Mouse (Mus musculus) heart, postnatal 4 days (tissue): Measurements from ENCODE around the gene Ptprj. TPM values are rescaled to one million over a fixed set of nuclear protein-coding genes. Genes with fewer than 3 reads are reported as not detected.

ENCODE experiments used
- DNase-seq: peaks from one replicate; pipeline ENCODE4 v3.0.0; 2021
- total RNA-seq, 2 experiments: library from RNA; stranded (reverse); gene quantifications; 2 replicates each; pipeline ENCODE4 v1.2.3; 2021

Ptprj gene
- total RNA-seq, 2 experiments from 2014 or later: 7.6 to 8.7 TPM

DNA sequence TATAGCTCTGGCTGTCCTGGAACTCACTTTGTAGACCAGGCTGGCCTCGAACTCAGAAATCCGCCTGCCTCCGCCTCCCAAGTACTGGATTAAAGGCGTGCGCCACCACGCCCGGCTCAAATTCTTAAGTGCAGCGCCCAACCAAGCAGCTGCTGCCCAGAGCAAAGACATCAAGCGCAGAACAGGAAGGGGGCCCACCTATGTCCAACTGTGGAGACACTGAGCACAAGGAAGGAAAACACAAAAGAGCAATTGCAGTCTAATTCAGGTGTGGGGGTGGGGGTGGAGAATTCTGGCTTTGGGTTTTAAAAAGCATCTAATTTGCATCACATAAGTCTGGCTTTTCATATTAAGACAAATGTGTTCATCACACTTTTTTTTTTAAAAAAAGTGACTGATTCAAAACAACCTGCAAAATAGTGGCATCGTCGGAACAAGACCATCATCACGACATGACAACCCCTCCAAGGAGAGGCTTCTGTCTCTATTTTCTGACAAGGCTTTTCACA lies 20.7 kb downstream of the Ptprj start:
- DNase-seq: no peak

DNA sequence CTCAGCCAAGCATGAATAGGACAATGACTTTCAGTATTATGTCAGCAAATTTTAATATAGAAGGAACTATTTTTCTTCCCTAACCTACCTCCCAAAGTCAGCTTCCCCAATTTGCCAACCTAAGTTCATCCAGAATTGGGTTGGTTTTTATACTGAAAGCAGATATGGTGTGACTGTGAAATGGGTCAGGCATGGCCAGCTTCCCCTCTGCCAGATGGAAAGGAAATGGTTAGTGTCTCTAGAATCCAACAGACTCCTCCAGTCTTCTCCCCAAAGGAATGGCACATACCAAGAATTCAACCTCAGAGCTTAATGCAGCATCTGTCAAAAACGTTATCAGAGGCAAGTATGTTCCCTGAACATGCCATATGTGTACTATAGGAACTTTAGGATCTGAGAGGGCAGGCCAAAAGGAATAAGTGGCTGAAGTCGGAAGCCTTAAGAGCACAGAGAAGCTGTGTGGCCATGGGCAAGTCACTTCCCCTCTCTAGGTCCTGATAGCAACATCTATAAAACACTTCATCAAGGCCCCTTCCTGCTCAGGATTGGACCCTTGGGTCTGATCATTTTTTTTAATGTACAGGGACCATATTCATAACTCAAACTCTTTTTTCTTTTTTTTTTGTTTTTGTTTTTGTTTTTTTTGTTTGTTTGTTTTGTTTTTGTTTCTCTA lies 21.3 kb downstream of the Ptprj start:
- no peak for DNase-seq

DNA sequence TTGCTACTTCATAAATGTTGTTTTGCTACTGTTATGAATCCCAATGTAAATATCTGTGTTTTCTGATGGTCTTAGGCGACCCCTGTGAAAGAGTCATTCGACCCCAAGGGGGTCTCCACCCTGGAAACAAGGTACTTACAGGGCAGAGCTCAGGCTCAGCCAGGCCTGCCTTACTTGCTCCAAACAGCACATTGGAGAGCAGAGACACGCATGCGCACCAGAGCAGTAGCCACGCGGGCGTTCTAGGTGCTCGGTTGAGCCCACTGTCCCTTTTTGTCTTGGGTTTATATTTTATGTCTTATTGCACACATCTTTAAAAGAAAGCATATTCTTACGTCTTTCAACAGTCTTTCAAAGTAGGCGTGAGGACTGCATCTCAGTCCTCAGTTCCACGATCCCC lies 22.1 kb downstream of the Ptprj start:
- DNase-seq: no peak

DNA sequence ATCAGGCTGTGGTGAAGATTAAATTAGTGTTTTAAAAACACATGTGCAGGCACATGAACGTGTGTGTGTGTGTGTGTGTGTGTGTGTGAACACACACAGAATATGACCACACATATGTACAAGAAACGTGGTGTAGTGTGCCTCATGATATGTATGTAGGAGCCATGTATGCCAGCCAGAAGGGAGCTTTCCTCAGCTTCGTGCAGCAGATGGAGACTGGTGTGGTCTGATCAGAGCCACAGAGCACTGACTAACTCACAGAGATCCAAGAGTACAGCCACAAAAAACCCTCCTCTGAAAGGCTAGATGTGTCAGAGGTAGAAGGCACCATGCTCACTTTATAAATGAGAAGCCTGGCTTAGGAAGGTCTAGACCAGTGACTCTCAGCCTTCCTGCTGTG lies 22.5 kb downstream of the Ptprj start:
- DNase-seq: no peak

DNA sequence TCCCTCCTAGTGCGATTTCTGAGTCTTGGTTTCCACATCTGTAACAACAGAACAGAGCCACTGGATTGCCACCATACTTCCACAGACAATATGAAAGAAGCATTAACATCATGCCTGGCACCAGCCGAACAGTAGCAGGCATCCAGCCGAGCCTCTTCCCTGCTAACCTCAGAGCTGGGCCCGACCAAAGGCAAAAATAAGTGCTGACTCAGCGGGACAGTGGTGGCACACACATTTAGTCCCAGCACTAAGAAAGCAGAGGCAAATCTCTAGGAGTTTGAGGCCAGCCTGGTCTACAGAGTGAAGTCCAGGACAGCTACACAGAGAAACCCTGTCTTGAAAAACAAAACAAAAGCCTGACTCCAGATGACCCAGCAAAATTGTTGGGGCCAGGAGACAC lies 24.7 kb downstream of the Ptprj start:
- DNase-seq: no peak

DNA sequence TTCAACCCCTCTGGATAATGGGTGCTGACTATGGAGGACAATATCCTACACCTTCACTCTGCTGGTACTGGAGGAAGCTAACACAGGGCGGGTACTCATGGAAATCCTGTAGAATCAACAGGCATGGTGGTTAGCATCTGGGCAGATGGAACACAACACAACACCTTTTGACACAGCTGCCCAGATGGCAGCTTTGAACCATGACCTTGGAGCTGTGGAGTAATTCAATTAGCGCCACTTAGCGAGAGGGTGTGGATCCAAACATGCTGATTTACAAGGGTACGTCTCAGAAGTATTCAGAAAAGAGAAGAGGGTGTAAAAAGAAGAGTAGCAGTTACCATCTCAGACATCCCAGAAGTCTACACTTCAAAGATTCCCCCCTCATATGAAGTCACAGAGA lies 25.6 kb downstream of the Ptprj start:
- DNase-seq: no peak

DNA sequence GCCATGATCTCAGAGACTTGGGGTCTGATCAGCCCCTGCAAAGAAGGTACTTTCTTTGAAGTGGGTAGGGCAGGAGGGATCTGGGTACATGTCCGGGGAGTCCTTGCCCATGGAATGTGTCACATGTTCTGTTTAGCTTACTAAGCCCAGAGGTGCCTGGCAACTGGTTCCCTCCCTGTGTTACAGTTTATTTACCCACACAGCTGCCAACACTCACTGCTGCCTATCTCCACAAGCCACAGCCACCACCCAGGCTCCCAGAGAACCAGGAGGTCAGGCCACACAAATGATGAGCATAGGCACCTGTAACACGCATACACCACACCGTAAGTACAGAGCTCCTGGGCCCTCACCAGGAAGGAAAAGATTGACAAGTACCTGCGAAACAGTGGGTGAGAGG lies 26.6 kb downstream of the Ptprj start:
- peak; percentile 47 for DNase-seq

DNA sequence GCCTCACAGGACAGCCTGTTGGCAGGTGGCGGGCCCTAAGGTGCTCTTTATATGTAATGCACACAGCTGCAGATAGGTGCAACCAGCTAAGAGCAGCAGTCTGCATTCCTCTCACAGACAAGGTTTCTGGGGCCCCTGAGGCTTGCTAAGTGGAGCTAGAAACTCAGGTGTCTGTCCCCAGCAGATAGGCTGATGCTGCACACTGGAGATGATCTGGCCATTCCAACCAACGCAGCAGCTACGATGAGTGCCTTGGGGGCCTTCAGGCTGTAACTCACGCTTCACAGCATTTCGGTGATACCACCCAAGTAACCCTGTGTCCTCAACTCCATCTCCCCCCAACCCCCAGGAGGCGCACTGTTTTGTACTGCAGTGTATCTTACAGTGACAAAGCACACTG lies 29.8 kb downstream of the Ptprj start:
- no peak for DNase-seq

DNA sequence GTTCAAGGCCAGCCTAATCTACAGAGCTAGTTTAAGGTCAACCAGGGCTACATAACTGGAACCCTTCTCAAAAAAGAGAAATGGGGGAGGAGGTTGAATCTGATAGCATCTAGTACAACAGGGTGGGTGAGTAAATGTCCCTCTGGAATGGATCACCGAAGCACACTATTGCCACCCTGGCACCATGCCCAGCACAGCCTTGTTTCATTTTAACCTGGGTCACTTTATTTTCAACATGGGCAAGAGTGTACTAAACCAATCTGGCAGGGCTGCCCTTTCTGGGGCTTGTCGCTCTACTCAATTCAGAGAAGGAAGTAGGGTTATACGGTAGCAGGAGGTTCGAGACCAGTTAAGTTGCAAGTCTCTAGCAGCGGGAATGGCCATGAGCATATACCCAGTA lies 31.9 kb downstream of the Ptprj start:
- no peak for DNase-seq

DNA sequence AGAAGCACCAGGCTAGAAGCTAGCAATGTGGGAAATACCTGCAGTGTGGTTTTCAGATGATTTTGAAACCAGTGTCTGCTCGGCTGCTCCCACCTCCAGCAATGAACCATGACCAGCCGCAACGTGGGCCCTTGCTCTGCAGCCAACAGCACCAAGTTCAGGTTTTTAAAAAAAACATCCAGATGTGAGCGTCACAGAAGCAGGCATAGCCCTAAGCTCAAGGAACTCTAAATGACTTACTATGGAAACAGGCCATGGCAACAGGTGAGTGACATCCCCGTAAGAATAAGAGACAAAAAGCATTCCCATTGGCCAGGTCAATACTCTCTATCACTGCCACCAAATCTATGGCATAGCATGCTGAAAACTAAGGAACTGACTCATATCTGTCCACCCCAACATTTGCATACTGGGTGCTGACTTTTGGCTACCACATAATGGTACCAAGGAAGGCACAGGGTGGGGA lies 33.3 kb downstream of the Ptprj start:
- no peak for DNase-seq

DNA sequence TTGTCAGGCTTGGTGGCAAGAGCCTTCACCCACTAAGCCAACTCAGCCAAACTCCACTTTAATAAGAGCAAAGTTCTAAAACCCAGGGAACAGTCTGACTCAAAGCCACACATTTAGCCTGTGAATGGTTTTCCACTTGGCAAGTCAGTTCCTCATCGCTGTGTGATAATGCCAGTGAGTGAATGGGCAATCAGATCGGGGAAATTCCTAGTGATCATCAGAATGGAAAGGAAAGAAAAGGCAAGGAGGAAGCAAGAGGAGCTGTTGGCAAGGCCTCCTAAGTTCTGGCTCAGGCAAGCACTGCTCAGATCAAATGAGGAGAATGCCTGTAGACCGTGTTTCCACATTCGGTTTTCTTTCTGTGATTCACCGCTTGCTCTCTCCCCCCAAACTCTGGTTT lies 35.2 kb downstream of the Ptprj start:
- no peak for DNase-seq

DNA sequence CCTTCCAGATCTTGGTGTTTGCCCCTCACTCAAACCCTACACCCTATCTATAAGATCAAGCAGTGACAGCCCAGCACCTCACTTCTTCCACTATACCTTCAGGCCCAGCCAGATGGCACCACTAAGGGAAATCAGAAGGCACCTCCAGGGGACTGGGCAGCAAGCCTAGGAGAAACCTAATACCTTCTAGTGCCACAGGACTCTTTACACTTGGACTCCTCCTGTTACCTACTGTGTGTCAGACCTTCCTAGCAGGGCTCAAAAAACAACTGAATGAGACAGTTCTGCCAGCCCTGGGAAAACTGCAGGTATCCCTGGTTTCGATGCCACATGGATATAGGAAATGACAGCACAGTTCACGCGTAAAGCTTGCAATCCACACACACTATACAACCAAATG lies 36.5 kb downstream of the Ptprj start:
- DNase-seq: no peak

DNA sequence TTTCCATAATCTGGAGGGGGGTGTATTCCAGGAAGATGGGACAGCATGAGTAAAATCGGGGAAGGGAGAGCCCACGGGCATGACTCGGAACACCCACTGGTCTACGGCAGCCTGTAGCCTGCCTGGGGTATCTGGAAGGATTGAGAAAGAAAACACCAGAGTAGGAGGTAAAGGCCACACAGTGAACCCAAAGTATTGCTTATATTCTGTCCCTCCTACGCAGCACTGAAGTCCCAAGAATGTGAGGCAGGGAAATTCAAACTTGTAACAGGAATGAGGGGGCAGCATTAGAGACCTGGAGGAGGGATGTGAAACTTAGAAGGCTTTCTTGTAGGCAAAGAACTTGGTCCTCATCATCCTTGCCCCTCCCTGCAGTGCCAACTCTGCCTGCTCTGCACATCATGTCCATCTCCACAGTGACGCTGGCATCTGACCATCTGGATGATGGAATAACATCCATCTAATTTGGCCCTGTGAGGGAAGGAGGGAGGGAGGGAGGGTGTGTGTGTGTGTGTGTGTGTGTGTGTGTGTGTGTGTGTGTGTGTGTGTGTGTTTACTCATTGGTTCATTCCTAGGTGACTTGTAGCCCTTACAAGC lies 37.2 kb downstream of the Ptprj start:
- DNase-seq: no peak

DNA sequence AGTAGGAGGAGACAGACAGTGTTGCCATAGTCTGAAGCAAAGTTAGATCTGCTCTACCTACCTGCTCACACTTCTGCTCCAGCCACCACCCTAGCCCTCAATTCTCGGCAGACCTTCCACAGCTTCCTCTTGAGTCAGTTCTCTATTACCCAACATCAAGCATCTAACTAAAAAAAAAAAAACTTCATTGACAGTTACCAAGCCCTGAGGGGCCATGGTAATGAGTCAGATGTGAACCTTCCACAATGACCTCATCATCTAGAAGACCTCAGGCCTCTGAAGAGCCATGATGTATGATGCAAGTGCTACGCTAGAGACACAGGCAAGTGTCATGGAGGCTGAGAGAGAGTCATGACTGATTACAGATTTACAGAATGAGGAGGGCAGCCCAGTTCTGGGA lies 37.8 kb downstream of the Ptprj start:
- no peak for DNase-seq

DNA sequence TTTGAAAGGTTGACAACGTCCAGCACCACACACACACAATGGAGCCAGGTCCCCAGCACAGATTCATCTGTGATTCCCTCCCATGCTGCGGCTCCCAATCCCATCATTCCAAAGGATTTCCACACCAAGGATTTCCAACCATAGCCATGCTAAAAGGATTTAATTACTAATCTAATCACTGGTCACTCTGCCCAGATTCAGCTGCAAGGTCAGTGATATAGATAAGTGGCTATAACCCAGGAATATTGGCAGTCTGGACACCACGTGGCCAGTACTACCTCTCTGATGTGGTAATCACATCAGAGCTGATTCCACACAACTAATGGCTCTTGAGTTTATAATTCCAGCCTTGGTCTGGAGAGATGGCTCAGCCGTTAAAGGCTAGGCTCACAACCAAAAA lies 41.2 kb downstream of the Ptprj start:
- no peak for DNase-seq

DNA sequence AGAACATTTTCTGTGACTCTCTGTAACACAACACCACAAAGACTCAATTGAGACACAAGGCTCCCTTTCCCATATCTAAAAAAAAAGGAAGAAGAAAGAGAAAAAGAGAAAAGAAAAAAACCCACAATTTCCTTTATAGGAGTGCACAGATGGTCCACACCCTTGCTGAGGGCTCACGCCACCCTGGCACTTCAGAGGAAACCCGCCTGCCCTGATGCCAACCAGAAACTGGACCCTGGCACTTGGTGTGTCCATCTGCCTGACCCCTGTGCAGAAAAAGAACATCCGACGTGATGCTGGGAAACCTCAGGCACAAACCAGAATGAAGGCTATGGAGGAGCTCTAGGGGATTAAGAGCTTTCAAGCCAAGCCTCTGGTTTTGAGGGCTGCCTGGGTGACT lies 43.2 kb downstream of the Ptprj start:
- DNase-seq: no peak

DNA sequence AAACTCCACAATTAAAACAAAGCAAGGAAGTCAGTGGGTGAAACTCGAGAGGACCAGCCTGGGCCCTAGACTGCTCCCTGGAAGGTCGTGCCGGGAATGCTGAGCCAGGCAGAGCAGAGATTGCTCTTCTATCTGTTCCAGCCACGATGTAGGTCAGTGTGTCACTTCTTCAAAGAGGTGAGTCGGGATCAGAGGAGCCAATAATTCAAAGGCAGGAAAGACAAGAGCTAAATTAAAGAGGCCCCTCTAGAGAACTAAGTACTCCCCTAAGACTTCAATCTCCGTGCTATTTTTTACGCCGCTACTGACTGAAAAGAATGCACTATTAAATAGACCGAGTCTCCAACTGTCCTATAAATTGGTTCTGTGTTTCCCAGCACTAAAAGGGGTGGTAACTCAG lies 43.9 kb downstream of the Ptprj start:
- no peak for DNase-seq

DNA sequence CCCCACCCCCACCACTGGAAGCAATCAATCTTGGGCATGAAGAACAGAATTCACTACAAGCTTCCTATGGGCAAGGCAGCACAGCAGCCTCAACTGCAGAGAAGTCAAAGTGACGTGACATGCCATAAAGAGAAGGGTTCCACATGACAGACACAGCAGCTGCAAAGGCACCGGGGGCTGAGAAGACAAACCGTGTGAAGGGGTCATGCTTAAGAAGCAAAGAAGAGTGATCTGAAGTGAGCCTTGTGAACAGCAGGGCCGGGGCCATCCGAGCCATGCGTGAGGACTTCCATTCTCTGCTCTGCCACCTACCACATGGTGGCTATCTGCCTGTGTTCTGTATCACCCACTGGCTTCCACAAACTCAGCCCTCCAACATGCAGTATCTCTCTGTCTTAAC lies 45.7 kb downstream of the Ptprj start:
- DNase-seq: no peak

DNA sequence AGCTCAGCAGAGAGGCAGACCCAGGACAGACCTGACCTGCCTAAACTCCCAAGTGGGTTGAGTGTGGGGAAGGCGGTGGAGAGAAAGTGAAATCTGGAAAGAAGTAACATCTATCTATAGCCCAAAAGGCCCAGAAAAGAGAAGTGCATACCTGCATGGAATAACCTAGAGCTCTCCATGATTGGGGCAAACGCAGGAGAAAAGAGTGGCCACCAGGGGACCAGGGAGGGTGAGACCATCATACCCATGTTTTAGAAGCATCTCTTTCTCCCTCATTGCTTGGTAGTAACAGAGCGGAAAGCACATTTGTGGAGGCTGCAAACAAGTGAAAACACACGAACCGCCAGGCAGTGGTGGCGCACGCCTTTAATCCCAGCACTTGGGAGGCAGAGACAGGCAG lies 46.5 kb downstream of the Ptprj start:
- DNase-seq: no peak

DNA sequence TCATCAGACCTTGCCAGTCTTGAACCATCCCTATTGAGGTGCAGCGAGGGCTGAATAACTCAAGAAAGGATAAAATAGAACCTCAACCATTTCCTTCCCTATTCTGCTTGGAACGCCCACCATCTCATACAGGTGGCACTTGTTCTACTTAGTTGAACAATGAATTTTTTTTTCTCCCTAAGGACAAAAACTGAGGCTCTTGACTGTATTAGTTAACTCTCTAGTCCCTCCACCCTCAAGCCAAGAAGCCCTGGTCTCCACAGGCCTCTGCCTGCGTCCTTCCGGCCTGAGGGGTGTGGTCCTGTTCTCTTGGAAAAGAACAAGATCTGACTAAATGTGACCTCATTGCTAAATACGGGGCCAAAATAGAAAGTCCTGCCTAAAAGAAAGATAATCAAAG lies 48.4 kb downstream of the Ptprj start:
- DNase-seq: peak; percentile 25

DNA sequence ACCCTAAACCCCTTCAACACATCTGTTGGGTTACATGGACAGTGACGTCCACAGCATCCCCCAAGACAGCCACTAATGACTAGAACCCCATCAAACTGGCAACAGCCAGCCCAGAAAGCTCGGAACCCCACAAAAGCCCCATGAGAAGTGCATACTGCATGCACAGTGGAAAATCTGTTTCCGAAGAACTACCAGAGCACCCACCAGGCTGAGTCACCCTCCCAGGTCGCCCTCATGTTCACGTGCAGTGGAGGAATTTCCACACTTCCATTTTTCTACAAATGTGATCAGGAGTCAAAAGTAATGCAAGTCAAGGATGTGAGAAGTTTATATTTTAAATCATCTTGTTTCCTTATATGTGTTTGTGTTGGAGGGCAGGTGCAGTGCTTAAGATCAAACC lies 52.3 kb downstream of the Ptprj start:
- no peak for DNase-seq

DNA sequence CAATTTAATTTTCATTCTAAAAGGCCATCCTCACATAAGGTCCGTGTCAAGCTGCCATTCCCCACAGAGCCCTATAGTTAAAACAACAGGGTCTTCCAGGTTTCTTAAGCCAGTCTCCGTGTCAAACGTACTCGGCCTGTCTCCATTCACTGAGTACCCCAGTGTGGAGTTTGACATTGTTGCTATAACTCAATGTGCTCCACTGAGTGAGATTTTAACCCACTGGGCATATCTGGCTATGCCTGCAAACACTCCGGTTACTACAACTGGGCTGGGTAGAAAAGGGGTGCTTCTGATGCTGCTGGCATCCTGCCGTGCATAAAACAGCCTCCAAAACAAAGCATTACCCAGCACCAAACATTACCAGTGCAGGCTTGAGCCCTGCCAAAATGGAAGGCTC lies 53.5 kb downstream of the Ptprj start:
- DNase-seq: no peak

DNA sequence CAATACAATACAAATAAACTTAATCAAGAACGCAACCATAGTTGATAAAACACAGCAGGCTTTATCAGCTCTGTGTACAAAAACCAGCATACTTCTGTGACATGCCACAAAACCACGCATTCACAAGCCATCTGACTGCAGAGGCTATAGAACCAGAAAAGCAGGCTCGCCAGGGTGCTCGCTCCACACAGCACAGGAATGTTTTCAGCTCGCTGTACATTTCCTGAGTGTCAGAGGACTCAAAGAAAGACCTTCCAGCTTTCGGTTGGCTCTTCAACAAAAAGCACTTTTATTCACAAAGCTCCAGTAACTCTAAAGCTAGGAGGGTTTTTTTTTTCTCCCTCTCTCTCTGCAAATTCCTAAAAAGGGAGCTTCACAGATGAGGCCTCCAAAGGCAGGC lies 53.9 kb downstream of the Ptprj start:
- DNase-seq: no peak

DNA sequence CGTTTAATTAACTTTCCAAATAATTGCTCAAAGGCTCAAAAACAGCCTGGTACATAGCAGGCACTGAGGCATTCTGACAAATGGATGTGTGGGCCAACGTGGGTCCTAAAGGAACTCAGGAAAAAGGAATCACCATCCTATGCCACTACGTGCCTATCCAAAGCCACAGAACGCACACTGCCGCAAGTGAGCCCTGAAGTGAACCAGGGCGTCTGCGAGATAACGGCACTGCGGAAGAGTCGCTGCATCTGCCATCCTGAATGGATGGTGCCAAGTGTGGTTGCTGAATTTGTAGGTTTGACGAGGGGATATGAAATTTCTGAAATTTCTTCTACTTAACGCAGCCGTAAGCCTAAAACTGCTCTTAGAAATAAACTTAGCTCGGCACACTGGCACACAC lies 54.6 kb downstream of the Ptprj start:
- DNase-seq: no peak

DNA sequence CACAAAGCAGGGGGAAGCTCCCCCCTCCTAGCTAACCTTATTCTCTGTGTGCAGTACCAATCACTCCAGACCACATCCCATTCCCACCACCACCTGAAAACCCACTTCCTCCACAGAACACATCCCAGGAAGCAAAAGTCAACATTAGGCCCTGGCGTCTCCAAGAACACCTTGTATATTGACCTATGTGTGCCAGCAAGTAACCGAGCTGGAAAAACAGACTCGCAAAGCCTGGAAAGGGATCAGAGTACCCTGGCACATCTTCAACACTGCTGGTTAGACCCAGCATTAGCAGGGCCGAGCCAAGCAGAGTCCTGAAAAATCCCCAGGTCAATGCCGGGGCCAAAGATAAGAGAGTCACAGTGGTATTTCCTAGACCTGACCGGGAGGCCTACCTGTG lies 58.0 kb downstream of the Ptprj start:
- no peak for DNase-seq
